Mouse (Mus musculus): Measurements from ENCODE around the gene Chmp4b.
A peak's percentile ranks its signal among the peaks of the same experiment; 100 is the strongest.

DNA sequence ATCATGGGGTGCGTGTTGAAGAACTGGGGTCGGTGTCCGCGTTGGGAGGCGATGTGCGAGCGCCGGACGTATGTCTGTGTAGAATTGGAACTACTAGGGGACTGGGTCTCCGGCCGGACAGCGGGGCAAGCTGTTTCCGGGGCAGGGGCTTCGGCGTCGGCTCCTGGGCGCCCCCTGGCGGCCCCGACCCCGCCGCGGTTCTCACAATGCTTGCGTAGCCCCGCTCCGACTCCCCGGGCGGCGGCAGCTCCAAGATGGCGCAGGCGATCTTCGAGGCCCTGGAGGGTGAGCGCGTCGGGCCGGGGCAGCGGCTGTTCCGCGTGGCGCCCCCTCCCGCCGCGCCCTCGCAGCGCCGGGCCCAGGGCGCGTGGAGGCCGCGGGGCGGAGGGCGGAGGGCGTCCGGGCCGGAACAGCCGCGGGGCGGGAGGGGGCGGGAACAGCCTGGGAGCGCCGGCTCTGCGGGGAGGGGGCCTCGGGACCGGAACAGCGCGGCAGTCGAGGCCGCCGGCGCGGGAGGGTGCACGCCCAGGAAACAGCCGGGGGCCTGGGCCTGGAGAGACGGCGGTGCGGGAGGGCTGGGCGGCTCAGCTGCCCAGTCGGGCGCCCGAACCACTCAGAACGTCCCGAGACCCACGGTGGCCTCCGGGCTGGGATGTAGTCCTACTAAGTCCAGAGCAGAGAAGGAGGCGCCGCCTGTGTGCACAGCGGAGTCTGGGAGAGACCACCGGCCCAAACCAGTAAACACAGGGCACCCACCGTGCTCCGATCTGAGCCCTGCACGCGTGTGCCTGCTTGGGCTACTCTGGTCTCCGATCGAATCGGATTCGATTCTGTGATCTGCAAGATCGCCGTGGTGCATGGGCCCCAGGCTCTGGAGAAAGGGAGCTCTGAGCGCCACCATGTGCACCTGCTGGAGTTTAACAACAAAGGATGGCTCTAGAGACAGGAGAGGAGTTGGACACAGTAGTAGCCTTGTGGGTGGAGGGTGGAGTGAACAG lies 38.1 kb upstream of the Chmp4b start, which contains the start of the genes Zfp341 and 4930519P11Rik:
- TF ChIP-seq CTCF (IDR thresholded peaks at IDR 0.05; ENCODE audit: low read depth, low read length) (peak; percentile 55; the same call in 1 of the 2 replicates), POLR2A (IDR thresholded peaks at IDR 0.05; ENCODE audit: borderline replicate concordance, low read depth, low read length) (0 out of 2 replicates have a peak, but pooled peaks have one; percentile 68)
